Mouse (Mus musculus) frontal cortex, postnatal 10 days (tissue): Measurements from ENCODE around the gene Atrn.

Experiments used
- DNase-seq, 2 experiments: peaks; one replicate each; pipeline ENCODE4 v3.0.0; 2022; ENCODE audit warnings: low spot score in 2 of 2, mixed read lengths in 1 of 2

The Atrn gene

DNA sequence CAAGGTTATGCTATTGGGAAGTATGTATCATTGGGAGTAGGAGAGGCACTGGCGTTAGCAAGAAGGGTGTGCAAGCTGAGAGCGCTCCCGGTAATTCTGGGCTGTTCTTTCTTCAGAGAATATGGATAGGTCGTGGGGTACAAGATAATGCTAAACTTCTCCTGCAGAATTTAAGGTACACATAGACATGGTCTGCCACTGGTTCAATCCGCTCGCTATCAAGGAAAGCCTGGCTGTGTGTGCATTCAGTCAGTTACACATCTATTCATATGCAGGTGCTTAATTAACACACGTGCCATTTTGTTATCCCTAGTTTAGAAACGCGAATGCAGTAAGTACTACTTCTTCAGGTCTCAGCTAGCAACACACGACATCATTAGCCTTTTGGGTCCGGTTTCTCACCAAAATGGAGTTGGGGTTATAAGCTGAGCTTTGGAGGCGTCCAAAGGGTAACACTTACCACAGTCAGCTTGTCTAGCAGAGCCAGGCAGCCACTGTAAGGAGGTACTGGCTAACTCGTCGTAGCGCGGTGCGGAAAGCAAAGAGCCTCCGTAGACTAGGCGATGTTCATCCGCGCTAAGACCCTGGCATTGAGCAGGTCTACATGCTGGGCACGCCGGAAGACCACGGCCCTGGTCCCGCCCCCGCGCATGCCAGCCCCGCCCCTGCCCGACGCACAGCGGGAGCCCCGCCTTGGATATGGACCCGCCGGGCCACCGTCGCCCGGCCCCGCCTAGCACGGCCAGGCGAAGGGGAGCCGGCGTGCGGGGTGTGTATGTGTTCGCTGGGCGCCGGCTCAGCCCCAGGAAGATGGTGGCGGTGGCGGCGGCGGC is at the start of gene Atrn, which contains the start of gene 4930402H24Rik:
Gene Atrn, plus strand, starts transcription at position 745 of the 833 bp plus-strand sequence.
Gene 4930402H24Rik, minus strand, starts transcription at position 656 of the 833 bp plus-strand sequence.
- peak; percentile 85 to 90 for DNase-seq

DNA sequence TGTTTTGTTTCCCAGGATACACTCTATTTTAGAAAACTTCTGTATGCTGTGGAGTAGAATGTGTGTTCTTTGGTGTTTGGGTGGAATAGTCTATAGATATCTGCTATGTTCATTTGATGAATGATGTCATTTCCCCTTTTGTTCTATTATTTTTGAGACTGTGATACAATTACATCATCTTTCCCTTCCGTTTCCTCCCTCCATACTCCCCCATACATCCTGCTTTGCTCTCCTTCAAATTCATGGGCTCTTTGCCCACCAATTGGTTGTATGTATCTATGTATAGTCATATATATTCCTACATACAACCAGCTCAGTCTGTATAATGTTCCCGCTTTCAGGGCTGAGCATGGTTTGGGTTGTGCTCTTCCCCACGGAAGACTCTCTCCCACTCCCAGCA is 44.2 kb upstream of the Atrn start:
- DNase-seq, result no peak

DNA sequence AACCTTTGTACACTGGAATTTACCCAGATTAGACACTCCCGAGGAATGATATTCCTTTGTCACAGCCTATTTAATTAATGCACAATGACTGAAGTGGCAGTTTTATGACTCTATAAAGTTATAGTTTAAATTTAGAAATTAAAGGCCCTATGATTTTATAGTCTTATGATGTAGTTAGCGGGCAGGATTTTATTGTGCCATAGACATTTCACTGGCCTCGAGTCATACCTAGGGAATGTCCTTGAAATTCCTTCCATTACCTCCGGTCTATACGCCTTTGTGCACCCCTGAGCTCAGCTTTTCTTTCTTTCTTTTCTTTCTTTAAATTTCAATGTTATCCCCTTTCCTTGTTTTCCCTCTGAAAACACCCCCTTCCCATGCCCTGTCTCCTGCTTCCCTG is 35.4 kb upstream of the Atrn start:
- DNase-seq, result no peak

- no peak for DNase-seq
Observed at GRCm38 (mm10) chr2:130877376-130877775, 28.9 kb upstream of the Atrn start.

- DNase-seq, result no peak
Observed at GRCm38 (mm10) chr2:130886983-130887382, 19.3 kb upstream of the Atrn start.

DNA sequence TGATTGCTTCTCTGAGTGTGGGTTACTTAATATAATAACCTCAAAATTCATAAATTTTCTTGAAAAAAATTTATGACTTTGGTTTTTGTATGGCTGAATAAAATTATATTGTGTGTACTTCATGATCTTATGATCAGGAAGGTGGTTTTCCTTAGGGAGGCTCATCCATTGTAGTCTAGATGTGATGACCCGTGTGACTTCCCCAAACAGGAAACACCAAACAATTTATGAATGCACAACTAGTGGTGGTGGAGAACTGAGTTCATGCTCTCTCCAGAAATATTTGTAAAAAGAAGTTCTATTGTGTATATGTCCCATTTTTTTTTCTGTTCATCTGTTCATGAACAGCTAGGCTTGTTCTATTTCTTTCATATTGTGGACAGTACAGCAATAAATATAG is 18.8 kb upstream of the Atrn start:
- no peak for DNase-seq

DNA sequence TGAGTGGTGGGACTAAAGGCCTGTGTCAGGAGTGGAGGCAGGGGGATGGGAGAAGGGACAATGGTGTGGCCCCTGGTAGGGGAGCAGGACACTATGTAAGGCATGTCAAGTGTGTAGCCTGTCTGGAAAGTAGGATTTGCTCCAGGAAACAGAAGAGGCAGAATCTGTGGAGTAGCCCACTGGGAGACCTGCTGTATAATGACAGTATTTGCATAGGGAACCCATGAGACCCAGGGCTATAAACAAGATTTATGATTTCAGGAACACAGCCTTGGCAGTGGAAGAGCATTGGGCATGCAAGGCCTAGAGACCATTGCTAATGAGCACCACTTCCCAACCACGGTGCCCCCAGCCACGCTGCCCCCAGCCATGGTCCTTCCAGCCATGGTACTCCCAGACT is 9.4 kb upstream of the Atrn start:
- DNase-seq, result no peak

GRCm38 (mm10) chr2:130897856-130898255 is 8.4 kb upstream of the Atrn start:
- no peak for DNase-seq

DNA sequence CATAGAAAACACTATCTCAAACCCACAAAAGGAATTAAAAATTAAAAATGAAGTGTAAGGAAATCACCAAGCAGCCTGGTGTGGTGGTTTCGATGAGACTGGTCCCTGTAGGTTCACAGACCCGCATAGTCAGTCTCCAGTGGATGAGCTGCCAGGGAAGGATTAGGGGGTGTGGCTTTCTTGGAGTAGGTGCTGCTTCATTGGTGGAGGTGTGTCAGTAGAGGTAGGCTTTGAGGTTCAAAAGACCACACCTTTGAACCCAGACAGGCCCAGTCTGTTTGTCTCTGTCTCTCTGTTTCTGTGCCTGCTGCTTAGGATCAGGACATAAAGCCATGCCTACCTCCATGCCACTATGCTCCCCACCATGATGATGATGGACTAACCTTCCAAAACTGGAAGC is 7.5 kb upstream of the Atrn start:
- no peak for DNase-seq

DNA sequence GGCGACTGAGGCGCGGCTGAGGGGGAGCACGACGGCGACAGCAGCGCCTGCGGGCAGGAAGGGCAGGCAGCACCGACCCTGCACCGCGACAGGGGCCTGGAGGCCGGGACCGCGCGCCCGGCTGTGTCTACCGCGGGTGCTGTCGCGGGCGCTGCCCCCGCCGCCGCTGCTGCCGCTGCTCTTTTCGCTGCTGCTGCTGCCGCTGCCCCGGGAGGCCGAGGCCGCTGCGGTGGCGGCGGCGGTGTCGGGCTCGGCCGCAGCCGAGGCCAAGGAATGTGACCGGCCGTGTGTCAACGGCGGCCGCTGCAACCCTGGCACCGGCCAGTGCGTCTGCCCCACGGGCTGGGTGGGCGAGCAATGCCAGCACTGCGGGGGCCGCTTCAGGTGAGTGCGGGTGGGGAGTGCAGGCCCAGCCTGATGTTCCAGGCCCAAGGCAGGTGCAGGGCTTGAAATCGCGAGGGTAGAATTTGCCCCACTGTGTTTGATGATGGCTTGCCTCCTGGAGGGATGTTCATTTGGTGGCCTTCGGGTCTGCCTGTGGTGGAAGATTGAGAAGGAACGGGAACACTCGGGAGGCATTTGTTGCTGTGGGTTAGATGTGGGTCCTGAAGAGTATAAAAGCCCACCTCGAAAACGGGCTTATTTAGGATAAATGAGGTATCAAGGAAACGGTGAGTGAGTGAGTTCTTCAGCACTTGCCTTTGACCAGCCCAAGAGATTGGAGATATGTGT is 455 bp downstream of the Atrn start:
- DNase-seq, result no peak

DNA sequence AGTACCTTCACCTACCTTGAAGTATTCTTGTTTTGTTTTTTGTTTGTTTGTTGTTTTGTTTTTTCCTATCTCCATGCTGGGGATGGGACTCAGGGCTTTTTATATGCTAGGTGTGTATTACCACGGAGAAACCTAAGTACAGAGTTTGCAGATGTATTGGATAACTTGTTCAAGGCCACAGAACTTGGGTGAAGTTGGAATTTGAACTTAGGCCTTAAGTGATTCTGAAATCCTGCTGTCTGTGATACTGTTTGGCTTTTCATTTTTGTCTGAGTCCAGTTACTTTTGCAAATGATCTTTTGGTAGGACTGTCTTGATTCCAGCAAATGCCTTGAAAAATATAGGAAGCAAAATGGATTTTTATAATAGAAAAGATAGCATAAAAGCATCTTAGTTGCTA is 5.4 kb downstream of the Atrn start:
- DNase-seq, result no peak

DNA sequence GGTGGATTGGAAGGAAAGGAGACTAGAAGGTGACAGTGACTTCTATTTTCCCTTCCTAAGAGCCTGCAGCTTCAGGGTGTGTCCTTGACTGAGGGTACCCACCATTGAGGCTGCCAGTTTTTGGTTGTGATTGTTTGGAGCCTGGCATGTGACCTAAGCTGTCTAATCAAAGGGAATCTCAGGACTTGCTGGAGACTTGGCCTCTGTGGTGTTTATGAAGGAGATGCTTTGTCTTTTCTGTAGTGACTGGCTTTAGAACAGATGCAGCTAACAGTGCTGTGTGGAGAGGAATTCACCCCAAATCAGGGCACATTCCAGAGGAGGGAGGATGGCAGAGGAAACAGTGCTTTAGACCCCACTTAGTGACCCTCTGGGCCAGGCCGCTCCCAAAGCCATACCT is 8.6 kb downstream of the Atrn start:
- no peak for DNase-seq

DNA sequence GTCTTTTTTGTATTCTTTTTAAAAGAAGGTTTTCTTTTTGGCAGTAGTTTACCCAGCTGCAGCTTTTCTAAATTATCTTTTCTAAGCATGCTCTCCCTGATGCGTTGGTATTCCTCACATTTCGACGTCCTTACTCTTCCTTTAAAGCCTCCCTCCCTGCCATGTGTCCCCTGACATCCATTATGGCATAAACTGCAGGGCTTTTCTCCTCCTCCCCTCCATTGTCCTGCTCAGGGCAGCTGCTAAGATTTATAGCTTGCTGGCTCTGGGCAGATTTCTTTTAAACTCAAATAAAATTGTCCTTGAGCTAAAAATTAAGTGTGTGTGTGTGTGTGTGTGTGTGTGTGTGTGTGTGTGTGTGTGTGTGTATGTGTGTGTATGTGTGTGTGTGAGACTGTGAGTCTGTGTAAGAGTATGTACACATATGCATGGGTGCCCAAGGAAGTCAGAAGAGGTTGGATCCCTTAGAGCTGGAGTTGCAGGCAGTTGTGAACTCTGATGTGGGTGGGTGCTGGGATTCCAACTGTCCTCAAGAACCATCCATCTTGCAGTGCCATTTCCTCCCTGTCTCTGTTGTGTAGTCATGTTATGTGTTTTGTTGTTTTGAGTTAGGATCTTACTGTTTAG is 10.3 kb downstream of the Atrn start:
- no peak for DNase-seq

DNA sequence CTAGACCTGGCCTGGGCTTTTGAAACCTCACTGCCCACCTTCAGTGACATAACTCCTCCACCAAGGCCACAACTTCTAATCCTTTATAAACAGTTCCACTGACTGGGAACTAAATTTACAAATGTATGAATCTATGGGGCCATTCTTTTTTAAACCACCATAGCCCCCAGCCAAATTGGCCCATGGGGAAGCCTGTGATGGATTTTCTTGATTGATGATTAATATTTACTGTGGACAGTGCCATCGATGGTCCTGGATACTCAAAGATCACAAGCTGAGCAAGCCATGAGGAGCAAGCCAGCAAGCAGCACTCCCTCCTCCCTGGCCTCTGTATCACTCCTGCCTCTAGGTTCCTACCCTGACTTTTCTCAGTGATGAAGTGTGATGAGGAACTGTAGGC is 11.4 kb downstream of the Atrn start:
- DNase-seq, result no peak

DNA sequence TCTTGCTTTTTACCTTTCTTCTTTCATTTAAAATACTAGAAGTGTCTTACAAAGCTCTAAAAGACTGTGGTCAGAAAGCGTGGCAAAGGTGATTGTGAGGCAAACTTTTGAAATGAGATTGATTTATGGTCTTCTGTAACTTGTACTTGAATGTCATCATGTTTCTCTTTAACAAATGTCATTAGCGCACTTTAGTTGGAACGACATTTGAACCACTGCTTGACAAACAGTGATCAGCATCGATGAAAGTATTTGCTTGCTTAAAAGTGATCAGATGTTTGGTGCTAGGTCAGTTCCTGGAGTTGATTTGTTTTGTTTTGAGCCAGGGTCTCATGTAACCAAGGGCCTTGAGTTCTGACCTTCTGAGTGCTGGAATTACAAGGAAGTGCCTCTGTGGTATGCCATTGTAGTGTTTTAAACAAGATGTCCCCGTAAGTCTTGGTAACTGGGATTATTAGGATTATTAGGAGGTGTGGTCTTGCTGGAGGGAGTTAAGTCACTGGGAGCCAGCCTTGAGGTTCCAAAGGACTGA is 12.8 kb downstream of the Atrn start:
- no peak for DNase-seq

DNA sequence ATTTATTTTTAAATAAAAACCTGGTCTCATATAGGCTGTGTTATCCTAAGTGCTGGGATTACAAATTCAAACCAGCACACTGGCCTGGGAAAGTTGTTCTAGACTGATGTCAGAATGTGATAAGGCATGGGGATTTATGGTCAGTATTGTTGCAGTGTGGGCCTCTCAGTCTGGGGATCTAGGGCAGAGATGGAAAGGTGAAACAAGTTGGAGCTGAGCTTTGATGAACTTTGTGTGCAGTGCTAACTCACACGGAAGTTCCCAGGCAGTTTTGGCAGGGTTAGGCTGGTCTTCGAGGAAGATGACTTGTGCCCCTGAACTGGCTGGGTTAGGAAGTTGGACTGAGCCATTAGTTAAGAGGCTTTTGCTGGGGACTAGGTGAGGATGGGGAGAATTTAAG is 18.7 kb downstream of the Atrn start:
- DNase-seq, result no peak

DNA sequence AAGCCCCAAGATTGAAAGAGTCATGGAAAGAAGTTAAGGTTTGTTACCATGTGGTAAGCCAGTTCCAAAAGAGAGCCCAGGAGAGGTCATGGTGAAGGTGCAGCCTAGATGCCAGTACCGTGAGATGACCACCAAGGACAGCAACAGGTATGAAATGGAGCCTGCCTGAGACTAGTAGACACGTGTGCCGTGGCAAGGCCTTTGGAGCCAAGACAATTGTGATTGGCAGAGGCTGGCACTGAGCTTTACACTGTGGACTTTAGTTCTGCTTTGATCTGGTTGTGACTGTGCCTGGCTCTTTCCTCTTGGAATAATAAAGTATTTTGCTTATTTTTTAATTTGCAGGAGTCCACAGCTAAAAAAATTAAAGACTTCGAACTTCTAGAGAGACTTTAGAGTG is 21.7 kb downstream of the Atrn start:
- DNase-seq, result no peak

DNA sequence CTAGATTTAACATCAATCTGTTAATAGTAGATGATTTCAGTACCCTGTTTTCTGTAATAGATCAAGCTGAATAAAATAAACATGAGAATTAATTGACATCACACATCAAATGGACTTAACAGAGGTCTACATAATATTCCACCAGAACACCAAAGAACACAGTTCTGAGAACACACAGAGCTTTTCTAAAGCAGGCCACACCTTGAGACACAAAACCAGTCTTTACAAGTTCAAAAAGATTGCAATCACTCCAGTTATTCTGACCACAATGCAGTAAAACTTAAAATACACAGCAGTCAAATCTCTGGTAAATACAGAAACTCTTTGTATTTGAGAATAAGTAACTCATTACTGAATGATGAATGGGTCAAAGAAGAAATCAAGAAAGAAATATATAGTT is 22.2 kb downstream of the Atrn start:
- no peak for DNase-seq

GRCm38 (mm10) chr2:130929994-130930393 is 23.7 kb downstream of the Atrn start:
- DNase-seq, result no peak

DNA sequence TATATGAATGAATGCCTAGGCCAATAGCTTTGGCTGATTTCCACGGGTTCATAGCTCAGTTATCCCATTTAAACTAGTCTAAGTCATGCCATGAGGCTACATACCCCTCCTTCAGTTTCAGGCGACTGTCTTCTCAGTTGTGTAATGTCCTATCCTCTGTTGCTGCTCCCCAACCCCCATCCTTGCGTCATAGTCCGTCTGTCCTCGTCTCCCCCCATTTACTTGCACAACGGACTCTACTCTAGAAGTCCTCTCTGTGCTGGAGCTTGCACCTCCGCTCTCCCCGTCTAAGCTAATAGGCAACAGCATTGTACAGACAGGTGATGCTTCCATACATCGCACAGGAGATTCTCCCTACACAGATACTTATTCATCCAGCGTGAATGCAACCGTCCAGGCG is 26.6 kb downstream of the Atrn start:
- no peak for DNase-seq

DNA sequence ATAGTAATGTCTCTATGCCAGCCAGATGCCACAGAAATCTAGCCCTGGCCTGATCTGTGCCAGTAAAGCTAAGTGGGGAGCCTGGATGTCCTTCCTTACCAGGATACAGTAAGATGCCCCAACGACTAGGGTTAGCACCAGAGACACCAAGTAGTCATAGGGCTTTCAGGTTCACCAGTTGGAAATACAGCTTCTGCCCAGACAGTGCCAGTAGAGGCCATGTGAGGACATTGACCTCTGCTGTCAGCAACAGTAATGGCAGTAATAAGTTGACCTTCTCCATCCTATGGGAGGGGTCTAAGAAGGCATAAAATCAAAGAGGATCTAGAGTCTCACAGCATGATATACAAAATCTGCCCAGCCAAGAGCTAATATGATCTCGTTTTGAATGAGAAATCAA is 43.5 kb downstream of the Atrn start:
- DNase-seq, result no peak

DNA sequence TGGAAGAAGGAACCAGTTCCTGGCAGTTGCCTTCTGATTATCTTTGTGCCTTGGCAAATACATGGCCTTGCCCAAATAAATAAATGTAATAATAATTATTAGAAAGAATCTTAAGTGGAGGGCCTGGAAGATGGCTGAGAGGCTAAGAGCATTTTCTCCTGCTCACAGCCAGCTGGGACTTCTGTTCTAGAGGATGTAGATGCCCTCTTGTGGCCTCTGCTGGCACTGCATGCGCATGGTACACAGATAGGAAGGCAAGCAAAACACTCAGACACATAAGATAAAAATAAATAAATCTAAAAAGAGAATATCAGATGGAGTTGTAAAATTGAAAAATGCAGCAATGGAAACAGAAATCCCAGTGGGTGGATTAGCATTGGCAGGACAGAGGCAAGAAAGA is 44.3 kb downstream of the Atrn start:
- peak; percentile 83 to 89 for DNase-seq
